Mouse (Mus musculus): ENCODE data around the gene Zfp13.
"Not testable (repeated sequence)": the region's sequence is repeated elsewhere in the genome, so short reads cannot be mapped to it uniquely, and the experiment has no call there.

GRCm38 (mm10) chr17:23531408-23531807 lies 67.9 kb downstream of the Zfp13 start:
- not testable (repeated sequence) for TF ChIP-seq CTCF (IDR thresholded peaks at IDR 0.05; ENCODE audit: low read depth, low read length); POLR2A (IDR thresholded peaks at IDR 0.05; ENCODE audit: insufficient read depth, low read length)
